Mouse (Mus musculus) forebrain, embryonic 14.5 days (tissue): ENCODE data around the gene Crygb. TPM values are rescaled to one million over a fixed set of nuclear protein-coding genes. Genes with fewer than 3 reads are reported as not detected.

Experiments
- ATAC-seq: fragments of 200-750 bp; cut with Nextera tagmentation; 2 replicates; pipeline ENCODE4 v1.8.0; 2017; ENCODE audit warnings: mild to moderate bottlenecking, moderate library complexity
- DNase-seq: peaks from one replicate; pipeline ENCODE4 v3.0.0-alpha.2; 2015; ENCODE audit warnings: low spot score
- H3K27ac ChIP-seq: fragments of 300-500 bp; sonication (generic); 2 replicates; pipeline ENCODE4 v1.5.1; 2014; ENCODE audit warnings: low read depth, mild to moderate bottlenecking, control low read depth, low read length, moderate library complexity
- H3K27me3 ChIP-seq: fragments of 300-500 bp; sonication (generic); replicated peaks from 2 replicates; pipeline ENCODE4 v1.6.1; 2014; ENCODE audit warnings: low read length, control low read depth, mixed read lengths; ENCODE audit not compliant: control insufficient read depth, insufficient read depth
- H3K36me3 ChIP-seq: fragments of 300-500 bp; sonication (generic); 2 replicates; pipeline ENCODE4 v1.6.1; 2014; ENCODE audit warnings: low read length, control low read depth; ENCODE audit not compliant: control insufficient read depth, insufficient read depth
- H3K4me1 ChIP-seq: fragments of 300-500 bp; sonication (generic); 2 replicates; pipeline ENCODE4 v1.6.1; 2014; ENCODE audit warnings: antibody characterized with exemption, low read length, control low read depth; ENCODE audit not compliant: control insufficient read depth, insufficient read depth
- H3K4me2 ChIP-seq: fragments of 300-500 bp; sonication (generic); 2 replicates; pipeline ENCODE4 v1.6.1; 2014; ENCODE audit warnings: mild to moderate bottlenecking, control low read depth, low read length
- H3K4me3 ChIP-seq: fragments of 300-500 bp; sonication (generic); 2 replicates; pipeline ENCODE4 v1.5.1; 2014; ENCODE audit warnings: low read depth, low read length, control low read depth
- H3K9ac ChIP-seq: fragments of 300-500 bp; sonication (generic); 2 replicates; pipeline ENCODE4 v1.6.1; 2014; ENCODE audit warnings: mild to moderate bottlenecking, low read length, control low read depth, moderate library complexity
- H3K9me3 ChIP-seq: fragments of 300-500 bp; sonication (generic); replicated peaks from 2 replicates; pipeline ENCODE4 v1.6.1; 2016; ENCODE audit warnings: low read length, control low read depth, mixed read lengths; ENCODE audit not compliant: control insufficient read depth
- WGBS: fragments of 180-500 bp; shearing (Covaris S2); extraction: QIAGEN DNeasy Blood & Tissue Kit; methylation state at CpG from one replicate; pipeline ENCODE4 v1.1.7; 2014; 5-methylcytosine and 5-hydroxymethylcytosine counted together
- polyA plus RNA-seq: library from polyadenylated mRNA; unstranded; fragments of >200 nt; fragmentation: Nextera tagmentation; extraction: Ambion mirVana; gene quantifications from 2 replicates; pipeline ENCODE4 v1.2.1, GENCODE M21; 2014

Gene Crygb
- polyA plus RNA-seq, 1 experiment from 2014 or later = not detected

GRCm38 (mm10) chr1:65048781-65049180, 33.3 kb downstream of the Crygb start:
- H3K4me1 ChIP-seq = no peaks in the 10 kb centered on the region
- ATAC-seq (no peak), DNase-seq (peak; percentile 17)
- H3K9me3 ChIP-seq = no peaks in the 10 kb centered on the region
- H3K4me3 ChIP-seq = no peak overlapping the region
- no peak overlapping the region for H3K4me2 ChIP-seq
- H3K9ac ChIP-seq = no peak overlapping the region
- H3K27me3 ChIP-seq = no peaks in the 10 kb centered on the region
- H3K36me3 ChIP-seq = no peaks in the 10 kb centered on the region
- 52% methylated on average over 11 of the region's 12 CpGs for WGBS
- no peak overlapping the region for H3K27ac ChIP-seq

- ATAC-seq = 0 out of 2 replicates have a peak, but pooled peaks have one; percentile 40
- H3K27ac ChIP-seq = no peak overlapping the region
- DNase-seq = peak; percentile 62
- no peak overlapping the region for H3K4me3 ChIP-seq
- H3K27me3 ChIP-seq = no peaks in the 10 kb centered on the region
- H3K9me3 ChIP-seq = no peaks in the 10 kb centered on the region
- no peak overlapping the region for H3K9ac ChIP-seq
- no peaks in the 10 kb centered on the region for H3K36me3 ChIP-seq
- no peak overlapping the region for H3K4me2 ChIP-seq
- 38% methylated on average over 8 of the region's 8 CpGs for WGBS
- H3K4me1 ChIP-seq = no peaks in the 10 kb centered on the region
Measured at GRCm38 (mm10) chr1:65046401-65047109, 35.5 kb downstream of the Crygb start.

GRCm38 (mm10) chr1:65043433-65043832, 38.7 kb downstream of the Crygb start:
- no peaks in the 10 kb centered on the region for H3K36me3 ChIP-seq
- 89% methylated on average over 2 of the region's 2 CpGs for WGBS
- H3K9me3 ChIP-seq = no peaks in the 10 kb centered on the region

GRCm38 (mm10) chr1:65041837-65042236, 40.3 kb downstream of the Crygb start:
- Histone ChIP-seq H3K9me3 (no peaks in the 10 kb centered on the region), H3K27me3 (no peaks in the 10 kb centered on the region), H3K9ac (no peak overlapping the region), H3K36me3 (no peaks in the 10 kb centered on the region), H3K4me3 (no peak overlapping the region), H3K4me2 (no peak overlapping the region), H3K4me1 (no peaks in the 10 kb centered on the region), H3K27ac (no peak overlapping the region)
- ATAC-seq = no peak
- DNase-seq = no peak
- WGBS = 94% methylated on average over 3 of the region's 3 CpGs

More at GRCm38 (mm10) chr1:65043433-65043832, 38.7 kb downstream of the Crygb start:
- no peak overlapping the region for H3K4me2 ChIP-seq
- H3K9ac ChIP-seq = no peak overlapping the region
- H3K4me3 ChIP-seq = no peak overlapping the region
- no peaks in the 10 kb centered on the region for H3K27me3 ChIP-seq
- H3K27ac ChIP-seq = no peak overlapping the region
- DNase-seq = no peak
- no peaks in the 10 kb centered on the region for H3K4me1 ChIP-seq
- ATAC-seq = no peak

- no peak overlapping the region for H3K4me2 ChIP-seq
- WGBS = 86% methylated on average over 6 of the region's 6 CpGs
- DNase-seq (no peak), ATAC-seq (no peak)
- H3K36me3 ChIP-seq = no peaks in the 10 kb centered on the region
- no peaks in the 10 kb centered on the region for H3K27me3 ChIP-seq
- H3K9ac ChIP-seq = no peak overlapping the region
- no peak overlapping the region for H3K4me3 ChIP-seq
- H3K27ac ChIP-seq = no peak overlapping the region
- no peaks in the 10 kb centered on the region for H3K4me1 ChIP-seq
- H3K9me3 ChIP-seq = no peaks in the 10 kb centered on the region
Measured at GRCm38 (mm10) chr1:65040806-65041205, 41.3 kb downstream of the Crygb start.

GRCm38 (mm10) chr1:65039679-65040078, 42.4 kb downstream of the Crygb start:
- H3K36me3 ChIP-seq = no peaks in the 10 kb centered on the region
- no peaks in the 10 kb centered on the region for H3K27me3 ChIP-seq
- no peak overlapping the region for H3K9ac ChIP-seq
- no peak overlapping the region for H3K4me2 ChIP-seq
- H3K9me3 ChIP-seq = no peaks in the 10 kb centered on the region
- no peak for ATAC-seq
- H3K4me3 ChIP-seq = no peak overlapping the region
- no peak overlapping the region for H3K27ac ChIP-seq
- DNase-seq = no peak
- no peaks in the 10 kb centered on the region for H3K4me1 ChIP-seq
- 71% methylated on average over 3 of the region's 3 CpGs for WGBS

- no peak for ATAC-seq
- Histone ChIP-seq H3K9ac (no peak overlapping the region), H3K27ac (no peak overlapping the region), H3K4me3 (no peak overlapping the region), H3K36me3 (no peaks in the 10 kb centered on the region), H3K9me3 (no peaks in the 10 kb centered on the region), H3K27me3 (no peaks in the 10 kb centered on the region), H3K4me1 (no peaks in the 10 kb centered on the region), H3K4me2 (no peak overlapping the region)
- no peak for DNase-seq
- WGBS = 88% methylated on average over 2 of the region's 2 CpGs
Measured at GRCm38 (mm10) chr1:65037542-65037941, 44.5 kb downstream of the Crygb start.

- DNase-seq (no peak), ATAC-seq (no peak)
- Histone ChIP-seq H3K9me3 (no peaks in the 10 kb centered on the region), H3K4me2 (no peak overlapping the region), H3K27ac (no peak overlapping the region), H3K36me3 (no peaks in the 10 kb centered on the region), H3K4me3 (no peak overlapping the region), H3K9ac (no peak overlapping the region), H3K27me3 (no peaks in the 10 kb centered on the region), H3K4me1 (no peaks in the 10 kb centered on the region)
- 24% methylated on average over 3 of the region's 3 CpGs for WGBS
Measured at GRCm38 (mm10) chr1:65035513-65035912, 46.6 kb downstream of the Crygb start.

GRCm38 (mm10) chr1:65032641-65033040, 49.4 kb downstream of the Crygb start, which contains the start of gene Akr1cl:
TSS of gene Akr1cl (minus strand) at chr1:65032759.
- no peak for ATAC-seq
- no peaks in the 10 kb centered on the region for H3K36me3 ChIP-seq

More at GRCm38 (mm10) chr1:65032641-65033040, 49.4 kb downstream of the Crygb start, which contains the start of gene Akr1cl:
- no peak within 1 kb of the TSS for H3K9ac ChIP-seq
- H3K9me3 ChIP-seq = no peaks in the 10 kb centered on the region
- H3K4me3 ChIP-seq = no peak within 1 kb of the TSS
- no peak within 1 kb of the TSS for H3K27ac ChIP-seq
- DNase-seq = no peak
- H3K4me2 ChIP-seq = no peak within 1 kb of the TSS
- H3K4me1 ChIP-seq = no peaks in the 10 kb centered on the region
- no peaks in the 10 kb centered on the region for H3K27me3 ChIP-seq
